Mouse (Mus musculus) retina, embryonic 14.5 days (tissue): ENCODE data around the gene Homez.
A peak's percentile ranks its signal among the peaks of the same experiment; 100 is the strongest.

ENCODE experiments used
- DNase-seq: peaks from one replicate; pipeline ENCODE4 v3.0.0-alpha.2; 2015; ENCODE audit warnings: low spot score

Gene Homez

DNA sequence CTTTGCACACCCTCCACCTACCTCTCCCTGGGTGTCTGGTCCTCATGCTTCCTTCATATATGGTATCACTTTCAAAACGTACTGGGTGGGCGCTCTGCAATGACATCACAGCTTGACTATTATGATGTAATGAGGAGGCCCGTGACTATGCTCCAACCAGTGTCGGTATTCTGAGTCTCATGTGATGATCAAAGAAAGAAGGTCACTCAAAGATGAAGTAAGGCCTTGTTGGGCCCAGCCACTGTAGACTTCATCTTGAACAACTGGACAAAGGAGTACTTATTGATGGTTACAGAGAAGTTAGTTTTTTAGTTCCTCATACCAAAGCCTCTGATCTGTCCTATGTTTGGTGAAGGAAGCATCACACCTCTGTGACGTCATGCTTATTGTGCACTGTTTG, at the start of gene Homez:
Gene Homez, minus strand, starts transcription at position 101 of the 400 bp plus-strand sequence.
- no peak for DNase-seq

DNA sequence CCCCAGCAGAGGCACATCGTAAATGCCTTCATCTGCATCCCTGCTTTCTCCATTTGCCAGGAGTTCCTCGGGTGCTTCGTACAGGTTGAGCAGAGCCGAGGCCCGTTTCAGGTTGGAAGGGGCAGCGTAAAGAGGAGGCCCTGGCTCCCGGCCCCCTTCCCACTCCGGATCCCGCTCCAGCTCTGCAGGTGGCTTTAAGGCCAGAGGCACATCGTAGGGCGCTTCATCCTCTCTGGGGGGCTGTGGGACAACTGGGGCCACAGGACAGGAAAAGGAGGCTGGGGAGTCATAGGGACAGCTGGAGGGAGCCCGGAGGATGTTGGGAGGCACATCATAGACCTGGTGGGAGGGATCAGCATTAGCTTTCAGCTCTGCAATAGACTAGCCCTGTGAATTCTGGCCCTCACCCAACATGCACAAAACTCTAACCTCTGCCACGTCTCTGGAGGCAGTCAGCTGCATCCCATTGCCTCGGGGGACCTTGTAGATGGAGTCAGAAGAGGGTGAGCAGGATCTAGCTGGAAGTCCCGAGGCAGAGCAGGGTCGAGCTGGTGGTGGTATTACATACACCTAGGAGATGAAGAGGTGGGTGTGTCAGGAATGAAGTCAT, 49.4 kb upstream of the Homez start:
- DNase-seq: no peak

DNA sequence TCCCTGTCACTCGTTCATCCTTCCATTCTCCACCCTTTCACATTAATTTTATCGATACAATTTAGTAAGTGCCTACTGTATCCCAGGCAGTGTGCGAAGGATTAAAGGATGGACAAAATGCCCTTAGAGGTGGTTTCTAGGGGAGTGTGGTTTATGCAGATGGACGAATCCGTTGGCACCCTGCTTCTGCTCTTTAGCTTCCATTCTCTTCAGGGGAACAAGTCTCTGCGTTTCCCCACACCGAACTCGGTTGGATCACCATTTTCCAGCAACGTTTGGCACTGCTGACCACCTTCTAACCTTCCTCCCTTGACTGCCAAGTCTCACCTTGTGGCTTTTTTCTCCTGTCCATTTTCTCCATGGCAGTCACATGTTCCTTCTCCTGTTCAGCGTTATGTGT, 42.6 kb upstream of the Homez start:
- DNase-seq: no peak

DNA sequence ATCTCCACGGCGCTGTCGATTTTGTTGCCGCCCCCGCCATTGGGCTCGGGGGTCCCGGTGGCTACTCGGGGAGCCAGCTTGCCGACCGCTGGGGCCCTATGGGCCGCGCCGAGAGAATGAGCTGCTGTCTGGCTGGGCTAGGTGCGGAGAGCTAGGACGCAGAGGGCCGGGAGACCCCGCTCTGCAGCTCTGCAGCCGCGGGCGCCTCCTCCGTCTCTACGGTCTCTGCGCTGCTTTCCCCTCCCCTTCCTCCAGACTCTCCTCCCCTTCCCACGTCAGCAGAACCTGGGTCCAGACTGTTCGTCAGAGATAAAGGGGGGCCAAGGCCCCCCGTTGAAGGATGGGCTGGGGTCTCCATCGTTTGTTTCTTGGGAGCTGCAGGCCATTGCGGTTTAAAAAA, 42.1 kb upstream of the Homez start, which contains the start of gene Slc22a17:
Gene Slc22a17, minus strand, starts transcription at position 247 of the 400 bp plus-strand sequence.
- peak; percentile 84 for DNase-seq

DNA sequence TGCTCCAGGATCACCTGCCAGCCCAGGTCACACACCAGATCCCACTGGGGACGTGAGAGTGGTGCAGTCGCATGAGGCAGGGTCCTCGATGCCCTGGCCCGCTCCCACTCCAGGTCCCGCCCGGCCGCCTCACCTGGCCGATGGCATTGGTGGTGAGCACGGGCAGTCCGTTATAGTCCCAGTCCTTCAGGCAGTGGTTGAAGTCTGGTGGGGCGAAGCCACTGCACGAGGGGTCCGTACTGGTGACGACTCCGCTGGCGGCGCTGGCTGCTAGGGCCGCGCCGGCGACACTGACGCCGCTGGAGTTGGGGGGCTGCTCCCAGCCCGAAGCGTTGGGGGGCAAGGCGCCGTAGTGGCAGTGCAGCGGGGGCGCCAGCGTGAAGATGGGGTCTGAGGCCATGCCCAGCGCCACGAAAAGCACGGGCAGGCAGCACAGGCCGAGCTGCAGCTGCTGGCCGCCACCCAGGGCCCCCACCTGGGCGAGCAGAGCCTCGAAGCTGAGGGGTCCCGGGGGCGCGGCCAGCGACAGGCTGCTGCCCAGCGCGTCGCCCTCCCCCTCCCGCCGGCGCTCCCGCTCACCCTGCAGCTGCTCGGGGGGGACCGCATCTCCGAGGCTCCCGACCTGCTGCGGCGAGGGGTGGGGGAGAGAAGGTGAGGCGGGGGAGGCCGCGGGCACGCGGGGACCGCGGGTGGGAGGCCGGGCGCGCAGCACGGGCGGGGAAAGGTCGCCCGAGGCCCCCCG, 41.5 kb upstream of the Homez start:
- peak; percentile 29 for DNase-seq

DNA sequence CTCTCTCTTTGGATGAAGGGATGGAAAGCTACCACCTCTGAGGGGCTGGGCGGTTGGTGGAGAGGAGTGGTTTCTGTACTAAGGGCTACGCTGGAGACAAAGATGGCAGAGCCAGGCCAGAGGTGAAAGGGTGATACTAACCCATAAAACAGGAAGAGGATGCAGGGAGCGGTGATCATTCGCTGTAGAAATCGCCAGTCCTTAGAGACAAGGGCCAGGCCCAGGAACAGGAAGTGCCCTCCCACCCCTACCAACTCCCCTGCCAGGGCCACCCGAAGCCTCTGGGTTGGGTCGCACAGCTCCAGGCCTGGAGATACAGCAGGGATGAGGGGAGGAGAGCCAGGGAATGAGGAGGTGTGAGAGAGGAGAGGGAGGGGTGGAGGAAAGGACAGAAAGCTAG, 37.9 kb upstream of the Homez start:
- no peak for DNase-seq

DNA sequence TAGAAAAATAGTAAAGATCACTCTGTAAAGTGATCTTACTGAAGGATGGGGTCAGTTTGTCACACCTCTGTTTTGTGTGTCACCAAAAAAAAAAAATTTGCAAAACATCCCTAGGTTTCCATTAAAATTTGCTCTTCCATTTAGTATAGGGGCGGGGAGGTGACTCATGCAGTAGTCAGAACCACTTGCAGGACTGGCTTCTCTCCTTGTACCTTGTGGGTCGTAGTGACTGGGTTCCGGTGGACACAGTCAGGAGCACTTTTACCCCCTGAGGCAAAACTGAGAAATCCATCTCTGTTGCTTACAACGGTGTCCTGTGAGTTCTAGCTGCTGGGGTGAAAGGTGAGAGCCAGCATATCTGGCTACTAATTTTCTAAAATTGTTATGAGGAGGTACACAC, 32.9 kb upstream of the Homez start:
- no peak for DNase-seq

DNA sequence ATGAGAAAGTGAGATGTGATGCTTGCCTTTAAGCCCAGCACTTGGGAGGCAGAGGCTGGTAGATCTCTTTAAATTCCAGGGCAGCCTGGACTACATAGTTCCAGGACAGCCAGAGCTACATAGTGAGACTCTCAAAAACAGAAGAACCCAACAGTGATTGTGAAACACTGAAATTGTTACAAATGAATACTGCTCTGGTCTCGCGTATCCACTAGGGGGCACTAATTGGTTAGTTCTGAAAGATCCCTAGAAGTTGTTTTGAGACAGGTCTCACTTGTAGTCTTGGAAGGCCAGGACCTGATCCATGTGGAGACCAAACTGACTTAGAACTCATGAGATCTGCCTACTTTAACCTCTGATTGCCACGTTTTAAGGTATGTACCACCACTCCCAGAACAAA, 29.6 kb upstream of the Homez start:
- DNase-seq: peak; percentile 93

DNA sequence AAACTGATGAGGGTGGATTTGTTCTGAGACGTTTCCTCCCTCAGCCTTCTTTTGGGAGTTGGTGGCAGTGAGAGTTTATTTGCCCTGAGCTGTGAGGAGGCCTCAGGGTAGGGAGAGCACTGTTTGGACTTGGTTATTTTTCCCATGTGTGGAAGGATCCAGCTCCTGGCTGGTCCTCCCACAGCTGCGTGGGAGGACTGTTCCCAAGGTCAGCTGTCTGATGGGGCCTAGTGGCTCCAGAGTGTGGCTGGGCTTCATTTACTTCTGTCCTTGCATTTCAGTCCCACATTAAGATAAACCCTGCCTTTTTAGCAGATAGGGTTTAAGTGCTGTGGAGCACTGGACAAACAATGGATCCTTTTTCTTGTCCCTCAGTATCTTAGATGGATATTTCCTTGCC, 26.7 kb upstream of the Homez start:
- no peak for DNase-seq

DNA sequence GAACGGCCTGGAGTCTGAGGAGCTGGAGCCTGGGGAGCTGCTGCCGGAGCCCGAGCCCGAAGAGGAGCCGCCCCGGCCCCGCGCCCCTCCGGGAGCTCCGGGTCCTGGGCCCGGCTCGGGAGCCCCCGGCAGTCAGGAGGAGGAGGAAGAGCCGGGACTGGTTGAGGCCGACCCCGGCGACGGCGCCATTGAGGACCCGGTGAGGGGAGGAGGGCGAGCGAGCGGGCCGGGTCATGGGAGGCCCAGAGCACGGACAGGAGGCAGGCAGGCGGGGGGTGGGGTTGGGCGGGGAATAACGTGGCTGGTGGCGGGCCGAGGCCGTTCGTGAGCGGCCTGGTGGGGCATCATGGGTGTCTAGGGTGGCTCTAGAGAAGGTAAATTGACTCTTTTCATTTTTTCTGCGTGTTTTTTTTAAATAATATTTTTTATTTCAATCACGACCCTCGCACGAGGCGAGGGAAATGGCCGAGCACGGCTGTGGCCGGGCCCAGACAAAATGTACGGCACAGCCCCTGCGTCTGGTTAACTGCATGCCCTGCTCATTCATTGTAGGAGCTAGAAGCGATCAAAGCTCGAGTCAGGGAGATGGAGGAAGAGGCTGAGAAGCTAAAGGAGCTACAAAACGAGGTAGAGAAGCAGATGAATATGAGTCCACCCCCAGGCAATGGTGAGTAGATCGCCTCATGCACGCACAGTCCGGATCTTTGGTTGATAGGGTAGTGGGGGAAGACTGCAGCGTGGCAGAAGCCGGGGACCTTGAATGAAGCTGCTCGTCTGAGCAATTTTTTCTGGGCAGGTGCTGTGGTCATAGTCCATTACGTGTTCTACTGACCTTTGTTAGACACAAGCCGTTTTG, 23.8 kb upstream of the Homez start:
- DNase-seq: peak; percentile 58

DNA sequence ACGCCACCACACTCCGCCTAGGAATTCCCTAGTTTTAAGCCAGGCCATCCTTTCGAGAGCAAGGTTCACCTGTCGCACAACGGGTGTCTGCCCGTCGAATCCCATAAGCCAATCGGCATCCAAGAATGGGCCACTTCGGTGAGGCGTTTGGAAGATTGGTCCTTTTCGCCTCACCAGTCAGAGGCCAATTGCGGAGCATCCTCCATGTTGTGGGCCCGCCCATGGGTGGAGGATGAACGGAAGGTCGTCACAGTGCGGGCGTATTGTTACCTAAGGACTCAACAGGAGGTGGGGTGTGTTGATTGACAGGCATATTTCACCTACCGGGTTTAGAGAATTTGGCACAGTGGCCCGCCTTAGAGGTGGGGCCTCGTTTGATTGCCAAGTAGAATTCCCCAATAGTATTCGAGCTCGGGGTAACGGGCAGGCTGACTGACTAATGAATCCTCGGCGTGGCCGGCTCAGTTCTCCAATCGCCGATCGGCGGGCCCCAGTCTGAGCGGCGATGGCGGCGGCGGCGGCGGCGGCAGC, 23.0 kb upstream of the Homez start:
- peak; percentile 99 for DNase-seq

DNA sequence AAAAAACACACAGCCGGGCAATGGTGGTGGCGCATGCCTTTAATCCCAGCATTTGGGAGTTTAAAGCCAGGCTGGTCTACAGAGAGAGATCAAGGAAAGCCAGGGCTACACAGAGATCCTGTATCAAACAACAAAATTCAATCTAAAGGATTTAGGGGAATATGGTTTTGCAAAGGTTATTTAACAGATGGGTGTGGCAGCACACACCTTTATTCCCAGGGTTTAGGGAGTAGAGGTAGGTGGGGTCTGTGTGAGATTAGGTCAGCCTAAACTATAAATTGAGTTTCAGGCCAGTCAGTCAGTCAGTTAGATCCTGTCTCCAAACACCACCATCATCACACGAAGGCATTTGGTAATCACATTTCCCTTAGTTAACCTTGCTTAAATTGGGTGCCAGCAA, 21.4 kb upstream of the Homez start, which contains the start of gene Pabpn1:
Gene Pabpn1, plus strand, starts transcription at position 301 of the 400 bp plus-strand sequence.
- DNase-seq: no peak

DNA sequence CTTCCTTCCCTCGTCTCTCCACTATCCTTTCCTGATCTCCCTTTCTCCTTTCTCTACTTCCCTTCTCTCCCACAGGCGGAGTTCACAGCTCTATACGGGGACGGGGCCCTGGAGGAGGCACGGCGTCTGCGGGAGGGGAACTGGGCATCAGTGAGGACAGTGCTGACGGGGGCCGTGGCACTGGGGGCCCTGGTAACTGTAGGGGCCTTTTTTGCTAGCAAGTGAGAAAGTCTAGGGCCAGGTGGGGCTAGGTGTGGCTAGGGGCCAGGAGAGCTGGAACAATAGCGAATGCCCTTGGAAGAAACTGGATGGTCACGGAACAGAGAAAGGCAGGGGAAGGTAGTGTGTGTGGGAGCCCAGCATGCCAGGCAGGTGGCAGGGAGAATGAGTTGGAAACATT, 14.5 kb upstream of the Homez start:
- no peak for DNase-seq

DNA sequence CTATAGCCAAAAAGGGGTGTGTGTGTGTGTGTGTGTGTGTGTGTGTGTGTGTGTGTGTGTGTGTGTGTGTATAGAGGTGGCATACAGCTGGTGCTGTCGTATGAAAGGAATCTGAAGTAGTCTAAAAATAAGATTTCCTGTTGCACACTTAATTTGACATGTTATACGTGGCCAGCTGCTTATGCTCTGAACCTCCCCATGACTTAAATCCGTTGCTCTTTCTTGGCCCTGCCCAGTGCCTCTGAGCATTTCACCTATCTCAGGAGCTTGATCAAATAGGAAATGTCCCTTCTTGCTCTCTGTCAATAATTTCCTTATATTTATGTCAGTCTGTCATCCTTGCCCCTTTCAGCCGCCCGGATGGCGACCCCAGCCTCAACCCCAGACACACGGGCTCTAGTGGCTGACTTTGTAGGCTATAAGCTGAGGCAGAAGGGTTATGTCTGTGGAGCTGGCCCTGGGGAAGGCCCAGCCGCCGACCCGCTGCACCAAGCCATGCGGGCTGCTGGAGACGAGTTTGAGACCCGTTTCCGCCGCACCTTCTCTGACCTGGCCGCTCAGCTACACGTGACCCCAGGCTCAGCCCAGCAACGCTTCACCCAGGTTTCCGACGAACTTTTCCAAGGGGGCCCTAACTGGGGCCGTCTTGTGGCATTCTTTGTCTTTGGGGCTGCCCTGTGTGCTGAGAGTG, 13.4 kb upstream of the Homez start:
- DNase-seq: no peak

DNA sequence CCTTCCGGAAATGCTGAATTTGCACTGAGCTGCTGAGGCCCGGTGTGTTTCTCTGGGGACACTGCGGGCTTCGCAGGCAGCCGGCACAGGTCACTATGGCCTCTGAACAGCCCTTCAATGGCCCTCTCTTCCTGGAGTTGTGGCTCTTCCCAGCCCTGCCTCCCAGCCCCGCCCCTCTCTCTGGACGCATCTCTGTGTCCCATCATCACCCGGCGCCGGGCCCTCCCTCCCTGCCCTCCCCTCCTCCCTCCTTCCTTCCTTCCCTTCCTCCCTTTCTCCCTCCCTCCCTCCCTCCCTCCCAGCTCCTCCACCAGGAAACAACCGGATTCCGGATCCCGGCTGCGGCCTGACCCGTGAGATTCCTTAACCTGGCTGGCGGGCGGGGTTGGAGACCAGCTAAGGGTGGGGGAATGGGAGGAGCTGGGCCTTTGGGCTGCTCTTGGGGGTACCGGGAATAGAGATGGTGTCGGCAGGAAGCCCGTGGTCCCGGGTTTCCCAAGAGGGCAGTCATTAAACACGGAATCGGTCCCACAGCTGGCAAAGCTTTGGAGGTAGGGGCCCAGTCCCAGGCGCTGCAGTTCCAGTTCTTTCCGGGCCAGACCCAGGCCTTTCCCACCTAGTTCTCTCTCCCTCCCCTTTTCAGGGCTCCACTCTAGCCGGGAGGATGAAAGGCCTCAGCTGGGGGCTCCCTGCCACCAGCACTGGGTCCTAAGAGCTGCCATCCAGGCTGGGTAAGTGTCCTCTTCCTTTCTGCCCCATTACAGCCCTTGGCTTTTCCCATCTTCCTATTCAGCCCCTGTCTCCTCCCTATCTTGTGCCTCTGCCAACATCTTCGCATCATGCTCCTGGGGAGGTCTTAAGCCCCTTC, 12.6 kb upstream of the Homez start, which contains the start of the genes Bcl2l2 and Gm20521:
Gene Bcl2l2, plus strand, starts transcription at position 224 of the 868 bp plus-strand sequence.
Gene Gm20521, plus strand, starts transcription at position 288 of the 868 bp plus-strand sequence.
- DNase-seq: peak; percentile 88

DNA sequence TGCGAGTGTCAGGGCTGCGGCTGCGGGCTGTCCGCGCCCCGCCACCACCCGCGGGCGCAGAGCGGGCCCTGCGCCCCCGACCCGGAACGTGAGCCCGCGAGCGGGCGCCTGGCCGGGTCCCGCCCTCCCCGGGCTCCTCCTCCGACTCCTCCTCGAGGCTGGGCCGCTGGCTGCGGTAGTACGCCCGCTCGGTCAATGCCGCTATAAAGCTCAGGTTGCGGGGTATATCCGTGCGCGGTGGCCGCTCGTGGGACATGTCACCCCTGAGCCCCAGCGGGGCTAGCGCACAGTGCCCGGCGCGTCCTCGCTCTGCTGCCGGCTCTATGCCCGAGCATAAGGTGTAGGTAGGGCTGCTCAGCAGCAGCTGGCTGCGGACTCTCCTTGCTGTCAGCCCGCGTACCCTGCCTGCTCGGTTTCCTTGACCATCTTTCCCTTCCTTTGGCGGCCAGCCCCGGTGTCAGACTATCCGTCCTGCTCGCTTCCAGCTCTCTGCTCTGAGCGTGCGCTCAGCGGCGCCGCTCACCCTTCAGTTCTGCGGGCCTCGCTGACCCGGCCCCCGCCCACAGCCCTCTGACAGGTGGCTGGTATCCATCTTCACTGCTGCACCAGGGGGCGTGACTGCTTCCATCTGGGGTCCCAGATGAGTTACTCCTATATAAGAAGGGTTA, 6.4 kb upstream of the Homez start, which contains the start of gene Ppp1r3e:
Gene Ppp1r3e, minus strand, starts transcription at position 503 of the 668 bp plus-strand sequence.
- peak; percentile 65 for DNase-seq

DNA sequence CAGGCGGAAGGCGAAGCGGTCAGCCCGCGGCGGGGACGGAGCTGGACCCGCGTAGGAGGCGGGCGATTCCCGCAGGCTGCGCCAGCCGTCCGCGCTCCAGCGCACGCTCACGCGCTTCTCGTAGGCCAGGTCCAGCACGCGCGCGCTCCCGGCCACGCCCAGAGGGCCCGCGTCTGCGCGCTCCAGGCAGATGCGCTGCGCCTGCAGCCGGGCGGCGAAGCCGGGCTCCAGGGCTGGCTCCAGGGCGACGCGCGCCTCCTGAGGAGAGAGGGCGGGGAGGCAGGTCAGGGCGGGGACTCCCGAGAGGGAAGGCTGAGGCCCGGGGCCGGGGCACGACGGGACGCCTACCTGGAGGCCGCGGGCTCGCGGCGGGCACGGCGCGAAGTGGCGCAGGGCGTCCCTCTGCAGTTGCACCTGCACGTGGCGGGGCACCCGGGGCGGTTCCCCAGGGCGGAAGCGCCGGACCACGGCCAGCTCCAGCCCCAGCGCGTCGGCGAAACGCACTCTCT, 5.8 kb upstream of the Homez start:
- DNase-seq: peak; percentile 91

DNA sequence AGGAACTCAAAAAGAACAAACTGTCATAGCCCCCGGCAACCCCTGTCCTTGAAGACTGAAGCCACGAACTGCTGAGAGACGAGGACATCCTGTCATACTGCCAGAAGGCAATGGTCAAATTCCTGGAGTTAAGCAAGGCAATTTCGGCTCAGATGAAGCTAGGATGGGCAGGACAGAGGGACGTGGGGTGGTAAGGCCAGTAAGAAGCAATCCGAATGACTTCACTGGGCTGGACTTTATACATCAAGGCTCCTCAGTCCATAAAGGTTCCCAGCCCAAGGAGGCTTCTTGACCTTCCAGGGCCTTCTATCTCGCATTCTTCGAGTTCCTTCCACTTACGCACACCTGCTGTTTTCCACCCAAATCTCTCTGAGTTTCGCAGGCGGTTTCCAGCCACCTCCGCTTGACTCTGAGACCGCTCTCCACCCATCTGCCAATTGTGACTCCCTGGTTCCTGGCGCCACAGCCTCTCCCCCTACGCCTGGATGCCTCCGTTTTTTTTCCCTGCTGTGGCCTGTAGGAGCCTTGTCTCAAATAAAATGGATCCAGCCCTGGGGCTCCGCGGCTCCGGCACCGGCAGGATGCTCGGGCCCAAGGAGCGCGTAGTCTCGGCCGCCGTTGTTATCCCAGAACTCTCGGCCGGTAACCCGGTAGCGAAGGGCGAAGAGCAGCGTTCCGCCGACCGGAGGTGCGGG, 5.2 kb upstream of the Homez start:
- peak; percentile 24 for DNase-seq

DNA sequence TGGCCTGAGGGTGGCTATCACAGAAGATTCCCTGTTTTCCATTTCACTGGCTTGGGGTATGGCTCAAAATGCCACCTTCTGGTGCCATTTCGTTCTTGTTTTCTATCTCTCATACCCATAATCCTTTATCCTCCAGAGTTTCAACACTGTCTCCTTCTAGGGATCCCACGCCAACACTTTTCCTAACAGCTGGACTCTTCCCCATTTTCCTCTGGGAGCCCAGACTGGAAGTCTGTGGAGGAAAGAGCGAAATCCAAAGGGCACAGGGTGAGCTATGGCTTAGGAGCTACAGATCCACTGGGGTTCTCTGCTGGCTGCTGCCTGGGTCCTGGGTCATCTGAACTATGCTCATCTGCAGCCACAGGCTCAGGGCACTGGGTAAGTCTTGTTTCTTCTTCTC, 3.4 kb upstream of the Homez start:
- no peak for DNase-seq
